8 mouse cellular contexts compared by ENCODE assay signal in the genomic region with DNA sequence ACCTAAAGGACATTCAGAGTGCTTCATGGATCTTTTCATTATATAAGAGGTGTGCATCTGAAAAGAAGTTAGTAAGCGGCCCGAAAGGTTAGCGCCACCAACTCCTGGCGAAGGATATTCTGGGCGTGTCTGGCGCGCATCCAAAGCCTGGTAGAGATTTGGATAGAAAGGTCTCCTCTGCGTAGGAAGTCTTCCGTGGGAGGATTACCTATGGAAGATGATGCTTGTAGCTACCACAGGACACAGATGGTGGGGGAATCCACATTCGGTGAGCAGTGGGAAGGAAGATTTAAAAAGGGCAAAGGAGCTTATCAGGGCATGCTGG. TPM values are rescaled to one million over a fixed set of nuclear protein-coding genes. Genes with fewer than 3 reads are reported as not detected.
DNase-seq lines count a peak whose midpoint lies in the region; ATAC-seq and TF ChIP-seq lines count a peak whose summit lies in the region.

No protein-coding gene starts in this region.

- WGBS in embryonic facial prominence, embryonic 14.5 days: 3% methylated on average over 10 of the region's 10 CpGs
- 6% methylated on average over 10 of the region's 10 CpGs for WGBS in hindbrain, embryonic 16.5 days

- peak overlapping the region; percentile 94 for H3K9ac ChIP-seq in ES-E14 (ENCODE audit: insufficient read depth, low read depth, low read length, poor library complexity, severe bottlenecking)
- peak overlapping the region; percentile 69 for H3K9ac ChIP-seq in embryonic facial prominence, embryonic 14.5 days (ENCODE audit: low read depth, low read length)
- peak overlapping the region; percentile 53 for H3K9ac ChIP-seq in hindbrain, embryonic 16.5 days (ENCODE audit: low read depth, low read length)

- intact Hi-C loops in gastrocnemius, adult 2 months (cut with DNase I): loop anchor here (5.0 kb wide), 2 partner anchors 65 to 400 kb away; a partner anchor contains a TSS

- H3K9me3 ChIP-seq in ES-E14 (ENCODE audit: control insufficient read depth, insufficient read depth, low read depth, low read length): no peaks in the 10 kb centered on the region
- no peaks in the 10 kb centered on the region for H3K9me3 ChIP-seq in embryonic facial prominence, embryonic 14.5 days (ENCODE audit: control insufficient read depth, low read length)
- no peaks in the 10 kb centered on the region for H3K9me3 ChIP-seq in hindbrain, embryonic 16.5 days (ENCODE audit: control insufficient read depth, low read length)

- H3K27me3 ChIP-seq in embryonic facial prominence, embryonic 14.5 days (replicated peaks; ENCODE audit: control insufficient read depth, insufficient read depth, low read length): no peaks in the 10 kb centered on the region
- H3K27me3 ChIP-seq in hindbrain, embryonic 16.5 days (replicated peaks; ENCODE audit: control insufficient read depth, insufficient read depth, low read length): no peaks in the 10 kb centered on the region
- no peaks in the 10 kb centered on the region for H3K27me3 ChIP-seq in testis, adult 2 months (ENCODE audit: control insufficient read depth, insufficient read depth, low read length)

- no peak for TF ChIP-seq POLR2A in testis, adult 2 months (IDR thresholded peaks at IDR 0.05; ENCODE audit: control insufficient read depth, low read depth, low read length)

- no peak for DNase-seq in gastrocnemius, adult 2 months
- no peak for DNase-seq in gastrocnemius, adult 8-10 months (ENCODE audit: low spot score in 2 of 2)
- no peak for DNase-seq in ES-E14 (ENCODE audit: low read depth, low spot score)
- DNase-seq in embryonic facial prominence, embryonic 14.5 days (ENCODE audit: low spot score): no peak
- no peak for DNase-seq in adipocyte (ENCODE audit: low spot score)

- peak overlapping the region; percentile 62 for H3K4me2 ChIP-seq in embryonic facial prominence, embryonic 14.5 days (ENCODE audit: low read depth, low read length)
- peak overlapping the region; percentile 69 for H3K4me2 ChIP-seq in hindbrain, embryonic 16.5 days (ENCODE audit: low read length)

- in situ Hi-C loops in ES-E14 (cut with MboI; ENCODE audit: low sequenced_read_pairs in 2 of 2, unreplicated experiment in 2 of 2): no loop called here

- ATAC-seq in embryonic facial prominence, embryonic 14.5 days (ENCODE audit: low read depth): no peak
- no peak for ATAC-seq in hindbrain, embryonic 16.5 days
- peak; percentile 3; the same call in 1 of the 2 replicates for ATAC-seq in megakaryocyte, adult 5-6 weeks (ENCODE audit: poor library complexity, severe bottlenecking)

- H3K4me1 ChIP-seq in ES-E14 (ENCODE audit: control insufficient read depth in 2 of 2, insufficient read depth in 2 of 2, low read length in 2 of 2, poor library complexity in 1 of 2): peaks cover 0 to 2% of the 10 kb centered on the region in 2 experiments; a peak in 1 of 4 replicates
- H3K4me1 ChIP-seq in embryonic facial prominence, embryonic 14.5 days (ENCODE audit: control insufficient read depth, insufficient read depth, low read length): peaks cover 8% of the 10 kb centered on the region
- peaks cover 9% of the 10 kb centered on the region for H3K4me1 ChIP-seq in hindbrain, embryonic 16.5 days (ENCODE audit: control insufficient read depth, insufficient read depth, low read depth, low read length)
- peaks cover 4% of the 10 kb centered on the region for H3K4me1 ChIP-seq in testis, adult 2 months (ENCODE audit: control insufficient read depth, insufficient read depth, low read length)

- peak overlapping the region; percentile 80 for H3K4me3 ChIP-seq in gastrocnemius, adult 2 months
- H3K4me3 ChIP-seq in ES-E14 (ENCODE audit: insufficient read depth in 1 of 2, low read depth in 1 of 2, low read length in 2 of 2, poor library complexity in 1 of 2, severe bottlenecking in 1 of 2): peak overlapping the region; percentile 71 to 91
- H3K4me3 ChIP-seq in embryonic facial prominence, embryonic 14.5 days (ENCODE audit: low read depth, low read length): peak overlapping the region; percentile 66
- peak overlapping the region; percentile 71 for H3K4me3 ChIP-seq in hindbrain, embryonic 16.5 days (ENCODE audit: low read length)
- peak overlapping the region; percentile 93 for H3K4me3 ChIP-seq in testis, adult 2 months (ENCODE audit: control insufficient read depth, low read depth, low read length)

- H3K36me3 ChIP-seq in ES-E14 (ENCODE audit: control insufficient read depth, insufficient read depth, low read length, poor library complexity, severe bottlenecking): peaks cover 8% of the 10 kb centered on the region
- peaks cover 7% of the 10 kb centered on the region; the same call in 1 of the 2 replicates for H3K36me3 ChIP-seq in embryonic facial prominence, embryonic 14.5 days (ENCODE audit: control insufficient read depth, insufficient read depth, low read length)
- H3K36me3 ChIP-seq in hindbrain, embryonic 16.5 days (ENCODE audit: control insufficient read depth, insufficient read depth, low read length): no peaks in the 10 kb centered on the region
- H3K36me3 ChIP-seq in testis, adult 2 months (ENCODE audit: control insufficient read depth, insufficient read depth, low read length): no peaks in the 10 kb centered on the region; the same call in none of the 2 replicates

- peak overlapping the region; percentile 70; the same call in 1 of the 2 replicates for H3K27ac ChIP-seq in gastrocnemius, adult 2 months
- no peak overlapping the region for H3K27ac ChIP-seq in ES-E14 (ENCODE audit: insufficient read depth, low read depth, low read length, poor library complexity, severe bottlenecking)
- H3K27ac ChIP-seq in embryonic facial prominence, embryonic 14.5 days (replicated peaks; ENCODE audit: low read depth, low read length): no peak overlapping the region; the same call in 1 of the 2 replicates
- no peak overlapping the region for H3K27ac ChIP-seq in hindbrain, embryonic 16.5 days (ENCODE audit: low read depth, low read length)
- H3K27ac ChIP-seq in testis, adult 2 months (ENCODE audit: control insufficient read depth, insufficient read depth, low read depth, low read length): peak overlapping the region; percentile 62

- TF ChIP-seq CTCF in gastrocnemius, adult 2 months (IDR thresholded peaks at IDR 0.05): no peak
- no peak for TF ChIP-seq CTCF in testis, adult 2 months (IDR thresholded peaks at IDR 0.05; ENCODE audit: control insufficient read depth, insufficient read depth, insufficient replicate concordance, low read depth, low read length)

TF ChIP-seq in ES-E14, 5 proteins besides CTCF, POLR2A, EP300 and RAD21:
- TF ChIP-seq CHD2 (IDR thresholded peaks at IDR 0.05; ENCODE audit: low read depth, low read length): no peak
- TF ChIP-seq ZC3H11A (IDR thresholded peaks at IDR 0.05; ENCODE audit: borderline replicate concordance, low read depth, low read length): no peak
- TF ChIP-seq ZNF384 (IDR thresholded peaks at IDR 0.05; ENCODE audit: low read depth, low read length): no peak
- no peak for TF ChIP-seq HCFC1 (IDR thresholded peaks at IDR 0.05; ENCODE audit: borderline replicate concordance, insufficient read depth, low read length)
- no peak for TF ChIP-seq MAFK (IDR thresholded peaks at IDR 0.05; ENCODE audit: insufficient read depth, low read depth, low read length)

RNA-seq across cellular contexts. Expression of a gene that starts 0.6 kb away (rescaled TPM):
- total RNA-seq in gastrocnemius, adult 2 months (2021): under 1 TPM in 1 of 2 experiments, not detected in 1; 0.31 TPM
- total RNA-seq in gastrocnemius, adult 8-10 months (2022): under 1 TPM in 2 of 4 experiments, not detected in 2; 0.19 to 0.29 TPM
- 17.3 and 19.1 TPM in 2 replicates for total RNA-seq in ES-E14 (2012; rRNA removed)
- 12.4 and 16.8 TPM in 2 replicates for polyA plus RNA-seq in embryonic facial prominence, embryonic 14.5 days (2014; fragmentation: Nextera tagmentation; extraction: Ambion mirVana)
- polyA plus RNA-seq in hindbrain, embryonic 16.5 days (2015; fragmentation: Nextera tagmentation; extraction: Ambion mirVana): 7.4 TPM in 2 replicates
- 21.0 and 25.9 TPM in 2 replicates for total RNA-seq in megakaryocyte, adult 5-6 weeks (2015)
- total RNA-seq in megakaryocyte, adult 5-6 weeks (2017): 30.1 and 70.6 TPM in 2 replicates
- 36.9 and 43.4 TPM in 2 replicates for polyA plus RNA-seq in testis, adult 2 months (2012; rRNA removed)

Comparison
In these comparisons a context has a peak if more than half of its experiments do, and no peak if none do; other contexts are left out.
1. H3K27ac ChIP-seq: peak in gastrocnemius, adult 2 months (single experiment) and testis, adult 2 months (single experiment); none in ES-E14 (single experiment), embryonic facial prominence, embryonic 14.5 days (single experiment) and hindbrain, embryonic 16.5 days (single experiment).
2. RNA of a gene that starts 0.6 kb away (total RNA-seq): 21.0 to 70.6 TPM in megakaryocyte, adult 5-6 weeks and 17.3 to 19.1 TPM in ES-E14; 0.31 TPM in gastrocnemius, adult 2 months and 0.19 to 0.29 TPM in gastrocnemius, adult 8-10 months; every median in the first group is over 10 times any median in the second.
3. Peak in every context shown above with its lines, with median percentiles within 50 percentile points of each other: H3K4me3 ChIP-seq and H3K9ac ChIP-seq.